Comparison of ENCODE assay signal across 17 mouse cellular contexts in the genomic region with DNA sequence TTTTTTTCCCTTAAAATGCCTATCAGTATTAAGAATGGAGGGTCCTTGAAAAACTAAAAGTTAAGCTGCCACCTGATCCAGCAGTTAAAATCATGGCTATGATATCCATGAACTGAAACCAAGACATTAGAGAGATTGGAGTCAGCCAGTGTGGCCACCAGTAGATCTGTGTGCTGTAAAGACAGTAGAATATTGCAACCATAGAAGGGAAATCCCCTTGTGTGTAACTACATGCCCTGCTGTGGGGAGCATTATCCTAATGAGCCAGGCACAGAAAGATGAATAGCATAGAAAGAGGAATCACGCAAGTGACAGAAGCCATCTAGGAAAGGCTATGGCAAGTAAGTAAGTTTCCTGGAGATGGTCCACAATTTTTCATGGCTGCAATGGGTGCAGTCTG.
"Had no signal": no experiment of that assay in that cellular context is flagged by ENCODE, and none has a peak within 500 bp of the region (broad histone marks: within the 10 kb centered on the region; RNA-seq: fewer than 3 reads in every experiment).

No protein-coding gene starts in this region.

- H3K27me3 ChIP-seq: midbrain, embryonic 12.5 days; neural tube, embryonic 13.5 days; neural tube, embryonic 15.5 days had no signal

- DNase-seq: lung, adult 18-20 months; lung, embryonic 14.5 days; lung, postnatal 10 days; lung, postnatal 4 days; midbrain, embryonic 14.5 days; right cerebral cortex, postnatal 25 days; right cerebral cortex, postnatal 4 days; spleen, adult 18-20 months; thymus, adult 18-20 months; thymus, postnatal 14 days; thymus, postnatal 36 days had no signal

- H3K36me3 ChIP-seq: midbrain, embryonic 10.5 days; midbrain, embryonic 12.5 days; neural tube, embryonic 13.5 days; neural tube, embryonic 15.5 days had no signal

- H3K27ac ChIP-seq: midbrain, embryonic 10.5 days; midbrain, embryonic 12.5 days; neural tube, embryonic 13.5 days; neural tube, embryonic 15.5 days had no signal

- ATAC-seq: midbrain, embryonic 16.5 days had no signal

- H3K4me3 ChIP-seq: midbrain, embryonic 10.5 days; midbrain, embryonic 12.5 days; myocyte; neural tube, embryonic 13.5 days; neural tube, embryonic 15.5 days had no signal

- H3K4me1 ChIP-seq: midbrain, embryonic 10.5 days; midbrain, embryonic 12.5 days; neural tube, embryonic 13.5 days; neural tube, embryonic 15.5 days had no signal

- H3K9ac ChIP-seq: lung, embryonic 14.5 days; midbrain, embryonic 12.5 days; neural tube, embryonic 13.5 days; neural tube, embryonic 15.5 days had no signal
